Mouse (Mus musculus): ENCODE results near the gene Fcgr3. TPM values are rescaled to one million over a fixed set of nuclear protein-coding genes. Genes with fewer than 3 reads are reported as not detected.
A peak's percentile ranks its signal among the peaks of the same experiment; 100 is the strongest.
"Not testable (repeated sequence)": the region's sequence is repeated elsewhere in the genome, so short reads cannot be mapped to it uniquely, and the experiment has no call there.

Fcgr3 gene
- total and polyA plus RNA-seq, 3 experiments, result 3.7 to 8.5 (median 6.1) TPM

DNA sequence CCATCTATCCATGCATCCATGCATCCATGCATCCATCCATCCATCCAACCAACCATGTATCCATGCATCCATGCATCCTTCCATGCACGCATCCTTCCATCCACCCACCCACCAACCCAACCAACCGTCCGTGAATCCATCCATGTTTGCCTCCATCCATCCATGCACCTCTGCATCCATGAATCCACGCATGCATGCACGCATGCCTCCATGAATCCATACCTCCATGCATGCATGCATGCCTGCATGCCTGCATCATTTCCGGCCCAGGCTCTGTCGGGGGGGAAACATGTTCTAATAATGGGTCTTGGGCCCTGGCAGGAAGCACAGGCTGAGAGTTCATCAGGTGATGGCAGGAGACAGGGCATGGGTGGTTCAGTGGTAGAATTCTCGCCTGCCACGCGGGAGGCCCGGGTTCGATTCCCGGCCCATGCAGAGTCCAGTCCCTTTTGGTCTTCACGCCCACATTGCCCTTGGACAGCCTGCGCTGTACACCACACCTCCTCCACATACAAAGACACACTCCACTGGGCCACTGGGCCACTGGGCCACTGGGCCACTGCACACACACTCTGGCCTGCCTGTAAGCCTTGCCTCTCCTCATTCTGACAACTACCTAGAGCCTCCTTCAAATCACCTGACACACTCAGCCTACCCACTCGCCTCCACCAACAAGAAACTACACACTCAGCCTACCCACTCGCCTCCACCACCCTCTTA lies 16.9 kb upstream of the Fcgr3 start:
- in situ Hi-C loops (cut with MboI; ENCODE audit: low pct_ligation_motif_present, low pct_unique_long_range_greater_than_20kb, low sequenced_read_pairs), result not testable (repeated sequence)

DNA sequence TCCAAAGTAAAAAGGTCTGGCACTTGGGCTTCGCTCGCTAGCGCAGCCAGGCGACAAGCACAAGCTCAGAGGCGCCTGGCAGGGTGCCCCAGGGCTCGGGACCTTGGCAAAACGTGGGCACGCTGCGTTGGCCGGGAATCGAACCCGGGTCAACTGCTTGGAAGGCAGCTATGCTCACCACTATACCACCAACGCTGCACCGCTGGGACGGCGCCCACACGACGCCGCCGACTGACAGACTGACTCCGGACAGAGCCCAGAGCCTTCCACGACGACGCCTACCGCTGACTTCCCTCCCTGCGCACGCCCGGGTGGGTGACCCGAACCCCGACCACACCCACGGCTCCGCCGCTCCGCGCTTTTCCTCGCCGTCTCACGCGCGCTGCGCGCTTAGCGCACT lies 15.1 kb upstream of the Fcgr3 start:
- H3K4me3 ChIP-seq (replicated peaks in 1 of 3; ENCODE audit: low read depth in 2 of 3, low read length in 2 of 3, poor library complexity in 1 of 3); H3K27ac ChIP-seq (ENCODE audit: insufficient read depth, low read depth); H3K4me1 ChIP-seq (ENCODE audit: control insufficient read depth in 1 of 2, insufficient read depth in 2 of 2); dilution Hi-C loops (cut with MboI; ENCODE audit: extremely low pct_ligation_motif_present, extremely low pct_unique_long_range_greater_than_20kb, low sequenced_read_pairs); in situ Hi-C loops (cut with MboI; ENCODE audit: low pct_ligation_motif_present, low pct_unique_long_range_greater_than_20kb, low sequenced_read_pairs); H3K27me3 ChIP-seq (replicated peaks); H3K4me2 ChIP-seq (ENCODE audit: insufficient read depth, low read depth, poor library complexity, severe bottlenecking); H3K79me2 ChIP-seq (replicated peaks; ENCODE audit: control insufficient read depth, extremely low read depth, insufficient read depth, poor library complexity, severe bottlenecking); DNase-seq (ENCODE audit: extremely low read depth); H3K9me3 ChIP-seq (replicated peaks; ENCODE audit: low read length); H3K36me3 ChIP-seq (replicated peaks in 1 of 2; ENCODE audit: control insufficient read depth in 1 of 2, insufficient read depth in 1 of 2, low read length in 1 of 2); H3K9ac ChIP-seq (ENCODE audit: insufficient read depth, low read depth): not testable (repeated sequence)

More for the DNA sequence above, 16.9 kb upstream of the Fcgr3 start:
- H3K4me1 ChIP-seq (ENCODE audit: control insufficient read depth in 1 of 2, insufficient read depth in 2 of 2); H3K4me2 ChIP-seq (ENCODE audit: insufficient read depth, low read depth, poor library complexity, severe bottlenecking); H3K4me3 ChIP-seq (replicated peaks in 1 of 3; ENCODE audit: low read depth in 2 of 3, low read length in 2 of 3, poor library complexity in 1 of 3); H3K79me2 ChIP-seq (replicated peaks; ENCODE audit: control insufficient read depth, extremely low read depth, insufficient read depth, poor library complexity, severe bottlenecking); DNase-seq (ENCODE audit: extremely low read depth); H3K36me3 ChIP-seq (replicated peaks in 1 of 2; ENCODE audit: control insufficient read depth in 1 of 2, insufficient read depth in 1 of 2, low read length in 1 of 2); H3K27ac ChIP-seq (ENCODE audit: insufficient read depth, low read depth); H3K9ac ChIP-seq (ENCODE audit: insufficient read depth, low read depth); H3K9me3 ChIP-seq (replicated peaks; ENCODE audit: low read length); H3K27me3 ChIP-seq (replicated peaks); dilution Hi-C loops (cut with MboI; ENCODE audit: extremely low pct_ligation_motif_present, extremely low pct_unique_long_range_greater_than_20kb, low sequenced_read_pairs): not testable (repeated sequence)
- TF ChIP-seq ELF1 (IDR thresholded peaks at IDR 0.05; ENCODE audit: low read depth, low read length), result 0 out of 2 replicates have a peak, but pooled peaks have one; percentile 36
- peak; percentile 69 for TF ChIP-seq TBP (conservative IDR thresholded peaks at IDR 0.05; ENCODE audit: low read depth, low read length)

DNA sequence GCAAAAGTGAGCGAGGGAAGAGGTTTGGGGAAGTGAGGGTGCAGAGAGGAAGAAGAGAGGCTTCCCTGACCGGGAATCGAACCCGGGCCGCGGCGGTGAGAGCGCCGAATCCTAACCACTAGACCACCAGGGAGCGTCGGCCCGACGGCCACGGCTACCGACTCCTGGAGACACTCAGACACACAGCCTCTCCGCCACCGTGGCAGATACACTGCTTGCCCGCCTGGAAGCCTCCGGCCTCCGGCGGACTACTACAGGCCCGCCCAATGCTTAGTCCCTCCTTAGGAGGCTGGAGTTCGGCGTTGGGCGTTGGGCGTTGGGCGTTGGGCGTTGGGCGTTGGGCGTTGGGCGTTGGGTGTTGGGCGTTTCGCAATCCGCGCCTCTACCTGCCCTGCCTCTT lies 14.6 kb upstream of the Fcgr3 start:
- dilution Hi-C loops (cut with MboI; ENCODE audit: extremely low pct_ligation_motif_present, extremely low pct_unique_long_range_greater_than_20kb, low sequenced_read_pairs); in situ Hi-C loops (cut with MboI; ENCODE audit: low pct_ligation_motif_present, low pct_unique_long_range_greater_than_20kb, low sequenced_read_pairs); H3K4me1 ChIP-seq (ENCODE audit: control insufficient read depth in 1 of 2, insufficient read depth in 2 of 2); DNase-seq (ENCODE audit: extremely low read depth); H3K36me3 ChIP-seq (replicated peaks in 1 of 2; ENCODE audit: control insufficient read depth in 1 of 2, insufficient read depth in 1 of 2, low read length in 1 of 2); H3K27ac ChIP-seq (ENCODE audit: insufficient read depth, low read depth); H3K4me3 ChIP-seq (replicated peaks in 1 of 3; ENCODE audit: low read depth in 2 of 3, low read length in 2 of 3, poor library complexity in 1 of 3); H3K27me3 ChIP-seq (replicated peaks); H3K9me3 ChIP-seq (replicated peaks; ENCODE audit: low read length); H3K79me2 ChIP-seq (replicated peaks; ENCODE audit: control insufficient read depth, extremely low read depth, insufficient read depth, poor library complexity, severe bottlenecking); H3K9ac ChIP-seq (ENCODE audit: insufficient read depth, low read depth); H3K4me2 ChIP-seq (ENCODE audit: insufficient read depth, low read depth, poor library complexity, severe bottlenecking): not testable (repeated sequence)

DNA sequence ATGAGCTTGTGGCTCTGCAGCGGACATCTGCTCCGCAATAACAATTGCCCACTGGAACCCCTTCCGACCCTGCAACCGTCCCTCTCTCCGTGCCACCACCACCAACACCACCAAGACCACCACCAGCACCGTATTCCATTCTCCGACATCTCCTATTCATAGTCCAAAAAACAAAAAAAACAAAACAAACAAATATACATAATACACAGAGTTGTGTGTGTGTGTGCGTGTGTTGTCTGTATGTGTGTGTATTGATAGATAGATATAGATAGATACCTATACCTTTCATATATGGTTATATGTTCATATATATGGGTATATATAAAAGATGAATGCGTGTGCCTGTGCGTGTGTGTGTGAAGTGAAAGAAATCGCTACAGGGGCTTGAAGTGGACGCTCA lies 13.7 kb upstream of the Fcgr3 start:
- dilution Hi-C loops (cut with MboI; ENCODE audit: extremely low pct_ligation_motif_present, extremely low pct_unique_long_range_greater_than_20kb, low sequenced_read_pairs); H3K9me3 ChIP-seq (replicated peaks; ENCODE audit: low read length); H3K27me3 ChIP-seq (replicated peaks); H3K9ac ChIP-seq (ENCODE audit: insufficient read depth, low read depth); H3K4me3 ChIP-seq (replicated peaks in 1 of 3; ENCODE audit: low read depth in 2 of 3, low read length in 2 of 3, poor library complexity in 1 of 3); H3K27ac ChIP-seq (ENCODE audit: insufficient read depth, low read depth); H3K36me3 ChIP-seq (replicated peaks in 1 of 2; ENCODE audit: control insufficient read depth in 1 of 2, insufficient read depth in 1 of 2, low read length in 1 of 2); in situ Hi-C loops (cut with MboI; ENCODE audit: low pct_ligation_motif_present, low pct_unique_long_range_greater_than_20kb, low sequenced_read_pairs); H3K4me1 ChIP-seq (ENCODE audit: control insufficient read depth in 1 of 2, insufficient read depth in 2 of 2); H3K4me2 ChIP-seq (ENCODE audit: insufficient read depth, low read depth, poor library complexity, severe bottlenecking); H3K79me2 ChIP-seq (replicated peaks; ENCODE audit: control insufficient read depth, extremely low read depth, insufficient read depth, poor library complexity, severe bottlenecking); DNase-seq (ENCODE audit: extremely low read depth): not testable (repeated sequence)

DNA sequence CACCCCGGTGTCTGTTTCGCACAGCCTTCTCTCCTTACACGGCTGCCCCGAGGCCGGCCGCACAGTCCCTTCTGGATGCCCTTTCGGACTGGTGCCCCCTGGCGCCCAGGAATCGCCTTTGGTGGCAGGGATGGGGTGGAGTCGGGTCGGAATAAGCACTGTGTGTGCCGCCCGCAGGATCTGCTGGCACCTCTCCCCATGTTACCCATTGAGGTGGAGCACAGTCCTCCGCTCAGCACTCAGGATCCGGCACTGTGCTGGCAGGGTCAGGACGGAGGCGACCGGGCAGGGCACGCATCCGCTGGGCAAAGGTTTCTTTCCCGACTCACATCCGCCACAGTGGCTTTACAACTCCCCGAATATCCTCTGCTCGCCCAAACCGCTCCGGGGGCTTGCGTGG lies 13.2 kb upstream of the Fcgr3 start:
- H3K4me1 ChIP-seq (ENCODE audit: control insufficient read depth in 1 of 2, insufficient read depth in 2 of 2); H3K9me3 ChIP-seq (replicated peaks; ENCODE audit: low read length); H3K27ac ChIP-seq (ENCODE audit: insufficient read depth, low read depth); dilution Hi-C loops (cut with MboI; ENCODE audit: extremely low pct_ligation_motif_present, extremely low pct_unique_long_range_greater_than_20kb, low sequenced_read_pairs); H3K9ac ChIP-seq (ENCODE audit: insufficient read depth, low read depth); H3K4me3 ChIP-seq (replicated peaks in 1 of 3; ENCODE audit: low read depth in 2 of 3, low read length in 2 of 3, poor library complexity in 1 of 3); H3K27me3 ChIP-seq (replicated peaks); H3K36me3 ChIP-seq (replicated peaks in 1 of 2; ENCODE audit: control insufficient read depth in 1 of 2, insufficient read depth in 1 of 2, low read length in 1 of 2); in situ Hi-C loops (cut with MboI; ENCODE audit: low pct_ligation_motif_present, low pct_unique_long_range_greater_than_20kb, low sequenced_read_pairs); H3K4me2 ChIP-seq (ENCODE audit: insufficient read depth, low read depth, poor library complexity, severe bottlenecking); H3K79me2 ChIP-seq (replicated peaks; ENCODE audit: control insufficient read depth, extremely low read depth, insufficient read depth, poor library complexity, severe bottlenecking); DNase-seq (ENCODE audit: extremely low read depth): not testable (repeated sequence)

DNA sequence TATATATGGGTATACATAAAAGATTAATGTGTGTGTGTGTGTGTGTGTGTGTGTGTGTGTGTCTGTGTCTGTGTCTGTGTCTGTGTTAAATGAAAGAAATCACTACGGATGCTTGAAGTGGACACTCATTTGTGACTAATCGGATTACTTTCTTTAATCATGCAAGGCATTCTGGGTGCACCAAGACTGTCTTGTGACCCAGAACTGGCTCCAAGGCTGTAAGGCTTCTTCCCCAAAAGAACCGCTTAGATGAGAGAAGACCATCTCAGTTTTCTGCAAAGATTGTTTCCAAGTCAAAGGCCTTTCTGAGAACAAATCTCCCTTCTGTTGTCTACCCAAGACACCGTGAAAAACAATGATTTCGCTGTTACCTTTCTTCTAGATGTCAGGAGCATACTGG lies 12.5 kb upstream of the Fcgr3 start:
- H3K27me3 ChIP-seq (replicated peaks); H3K4me2 ChIP-seq (ENCODE audit: insufficient read depth, low read depth, poor library complexity, severe bottlenecking); H3K4me3 ChIP-seq (replicated peaks in 1 of 3; ENCODE audit: low read depth in 2 of 3, low read length in 2 of 3, poor library complexity in 1 of 3); H3K79me2 ChIP-seq (replicated peaks; ENCODE audit: control insufficient read depth, extremely low read depth, insufficient read depth, poor library complexity, severe bottlenecking); dilution Hi-C loops (cut with MboI; ENCODE audit: extremely low pct_ligation_motif_present, extremely low pct_unique_long_range_greater_than_20kb, low sequenced_read_pairs); DNase-seq (ENCODE audit: extremely low read depth); H3K9me3 ChIP-seq (replicated peaks; ENCODE audit: low read length); H3K9ac ChIP-seq (ENCODE audit: insufficient read depth, low read depth); H3K4me1 ChIP-seq (ENCODE audit: control insufficient read depth in 1 of 2, insufficient read depth in 2 of 2); H3K36me3 ChIP-seq (replicated peaks in 1 of 2; ENCODE audit: control insufficient read depth in 1 of 2, insufficient read depth in 1 of 2, low read length in 1 of 2); in situ Hi-C loops (cut with MboI; ENCODE audit: low pct_ligation_motif_present, low pct_unique_long_range_greater_than_20kb, low sequenced_read_pairs); H3K27ac ChIP-seq (ENCODE audit: insufficient read depth, low read depth): not testable (repeated sequence)

Data from CH12.LX (cell line).